Mouse (Mus musculus) neural tube, postnatal 0 days (tissue): ENCODE measurements around the gene Gm21244. TPM values are rescaled to one million over a fixed set of nuclear protein-coding genes. Genes with fewer than 3 reads are reported as not detected.

Experiments
- polyA plus RNA-seq: library from polyadenylated mRNA; unstranded; fragments of >200 nt; fragmentation: Nextera tagmentation; extraction: Ambion mirVana; gene quantifications from 2 replicates; pipeline ENCODE4 v1.2.1, GENCODE M21; 2015

The Gm21244 gene
- not detected in 2 replicates for polyA plus RNA-seq

GRCm38 (mm10) chrY:7169193-7169592 lies at the start of gene Gm21244:
Gm21244 (minus strand) TSS chrY:7169293.

Other genes starting within 250 kb of the Gm21244 start
- gene Gm28998, start 84.5 kb upstream of the Gm21244 start, polyA plus RNA-seq, result not detected in 2 replicates
- gene Gm21788, start 235.7 kb upstream of the Gm21244 start, polyA plus RNA-seq, result not detected in 2 replicates